ENCODE assay signal across 28 mouse cellular contexts in genomic region chr1:161919594-161919993, GRCm38 (mm10). TPM values are rescaled to one million over a fixed set of nuclear protein-coding genes. Genes with fewer than 3 reads are reported as not detected.
"Had no signal": no experiment of that assay in that cellular context is flagged by ENCODE, and none has a peak within 500 bp of the region (broad histone marks: within the 10 kb centered on the region; RNA-seq: fewer than 3 reads in every experiment).

No protein-coding gene starts in this region.

- DNase-seq: kidney, adult 11 months; kidney, adult 9 months; kidney, postnatal 25 days; layer of hippocampus, adult 9-11 months; lung, adult 2 months; lung, postnatal 14 days; lung, postnatal 4 days; midbrain, embryonic 14.5 days; thymus, adult 2 months; thymus, postnatal 14 days; thymus, postnatal 4 days had no signal

- H3K36me3 ChIP-seq: intestine, embryonic 15.5 days; limb, embryonic 13.5 days had no signal

- ATAC-seq: intestine, embryonic 15.5 days had no signal

- H3K4me1 ChIP-seq: intestine, embryonic 15.5 days had no signal

- H3K9me3 ChIP-seq: intestine, embryonic 15.5 days; limb, embryonic 13.5 days had no signal

- H3K27me3 ChIP-seq: intestine, embryonic 15.5 days; limb, embryonic 13.5 days had no signal

- H3K4me3 ChIP-seq: intestine, embryonic 15.5 days; layer of hippocampus, adult 2 months; limb, embryonic 13.5 days had no signal

- H3K9ac ChIP-seq: intestine, embryonic 15.5 days; limb, embryonic 13.5 days had no signal

- H3K27ac ChIP-seq: intestine, embryonic 15.5 days; kidney, postnatal 0 days; layer of hippocampus, adult 2 months; limb, embryonic 13.5 days; stomach, postnatal 0 days had no signal

- H3K4me2 ChIP-seq: intestine, embryonic 15.5 days; limb, embryonic 13.5 days; midbrain, embryonic 11.5 days had no signal

RNA-seq across cellular contexts. Expression of gene 4930558K02Rik, which starts 59.8 kb away (rescaled TPM):
- total RNA-seq: layer of hippocampus, adult 2 months; layer of hippocampus, postnatal 25 days; left cerebral cortex, adult 18-20 months; left cerebral cortex, postnatal 25 days; liver, adult 2 months; megakaryocyte progenitor cell, adult 5-6 weeks; midbrain, postnatal 0 days had no signal
- polyA plus RNA-seq: intestine, embryonic 15.5 days; kidney, postnatal 0 days; large intestine, adult 2 months; limb, embryonic 13.5 days; liver, adult 2 months; lung, adult 2 months; lung, embryonic 16.5 days; midbrain, embryonic 11.5 days; midbrain, embryonic 14.5 days; neural tube, embryonic 11.5 days; small intestine, adult 2 months; stomach, embryonic 14.5 days; stomach, postnatal 0 days; thymus, adult 2 months had no signal
